Mouse (Mus musculus) CH12.LX (cell line): Measurements from ENCODE around the gene Grin2c.

Experiments used
- CHD1 ChIP-seq: IDR thresholded peaks from 2 replicates; pipeline ENCODE4 v1.6.1; 2012; ENCODE audit warnings: low read depth, low read length, improper control_type of control experiment, inconsistent platforms
- CTCF ChIP-seq, 2 experiments: IDR thresholded peaks in 1 of 2; conservative IDR thresholded peaks in 1 of 2; 2 replicates each; pipeline ENCODE4 v1.5.1; 2011 to 2012; ENCODE audit warnings: low read depth in 2 of 2, low read length in 2 of 2, improper control_type of control experiment in 1 of 2, inconsistent platforms in 1 of 2, mild to moderate bottlenecking in 1 of 2, moderate library complexity in 1 of 2
- E2F4 ChIP-seq: IDR thresholded peaks from 2 replicates; pipeline ENCODE4 v1.6.1; 2011; ENCODE audit warnings: low read depth, low read length, improper control_type of control experiment; ENCODE audit not compliant: insufficient replicate concordance
- ELF1 ChIP-seq: IDR thresholded peaks from 2 replicates; pipeline ENCODE4 v1.6.1; 2014; ENCODE audit warnings: low read depth, mild to moderate bottlenecking, inconsistent platforms, low read length, improper control_type of control experiment
- EP300 ChIP-seq: IDR thresholded peaks from 2 replicates; pipeline ENCODE4 v1.6.1; 2011; ENCODE audit warnings: low read length, improper control_type of control experiment
- ETS1 ChIP-seq: conservative IDR thresholded peaks from 2 replicates; pipeline ENCODE4 v1.6.1; 2012; ENCODE audit warnings: low read depth, mild to moderate bottlenecking, inconsistent platforms, low read length, improper control_type of control experiment, moderate library complexity
- GABPA ChIP-seq: IDR thresholded peaks from 2 replicates; pipeline ENCODE4 v1.6.1; 2012; ENCODE audit warnings: low read depth, low read length, improper control_type of control experiment, inconsistent platforms; ENCODE audit not compliant: insufficient replicate concordance
- HCFC1 ChIP-seq: IDR thresholded peaks from 2 replicates; pipeline ENCODE4 v1.6.1; 2012; ENCODE audit warnings: low read depth, mild to moderate bottlenecking, inconsistent platforms, low read length, improper control_type of control experiment
- MAFK ChIP-seq: IDR thresholded peaks from 2 replicates; pipeline ENCODE4 v1.6.1; 2011; ENCODE audit warnings: low read length, improper control_type of control experiment; ENCODE audit not compliant: insufficient replicate concordance
- MEF2A ChIP-seq: IDR thresholded peaks from 2 replicates; pipeline ENCODE4 v1.6.1; 2014; ENCODE audit warnings: low read depth, mild to moderate bottlenecking, inconsistent platforms, low read length, improper control_type of control experiment, borderline replicate concordance
- MXI1 ChIP-seq: IDR thresholded peaks from 2 replicates; pipeline ENCODE4 v1.6.1; 2011; ENCODE audit warnings: mild to moderate bottlenecking, low read depth, low read length, improper control_type of control experiment
- POLR2A ChIP-seq: IDR thresholded peaks from 2 replicates; pipeline ENCODE4 v1.6.1; 2011; ENCODE audit warnings: low read depth, mild to moderate bottlenecking, improper control_type of control experiment, low read length
- SMC3 ChIP-seq: IDR thresholded peaks from 2 replicates; pipeline ENCODE4 v1.6.1; 2011; ENCODE audit warnings: low read depth, low read length, improper control_type of control experiment
- TCF12 ChIP-seq: IDR thresholded peaks from 2 replicates; pipeline ENCODE4 v1.6.1; 2014; ENCODE audit warnings: low read depth, mild to moderate bottlenecking, inconsistent platforms, low read length, improper control_type of control experiment

GRCm38 (mm10) chr11:115306863-115307262, 39.8 kb upstream of the Grin2c start, which contains the start of gene Otop2:
- TF ChIP-seq E2F4 (no peak), SMC3 (no peak), MAFK (no peak), CTCF (conservative IDR thresholded peaks at IDR 0.05 in 1 of 2, IDR thresholded peaks at IDR 0.05 in 1 of 2; ENCODE audit: low read depth in 2 of 2, low read length in 2 of 2) (no peak), EP300 (no peak), HCFC1 (no peak), ELF1 (no peak), TCF12 (no peak), POLR2A (no peak), GABPA (no peak), ETS1 (no peak), MXI1 (no peak), MEF2A (no peak), CHD1 (no peak)
